Mouse (Mus musculus): ENCODE results near the gene Eif5b. TPM values are rescaled to one million over a fixed set of nuclear protein-coding genes. Genes with fewer than 3 reads are reported as not detected.
"Not testable (repeated sequence)": the region's sequence is repeated elsewhere in the genome, so short reads cannot be mapped to it uniquely, and the experiment has no call there.

The Eif5b gene
- polyA plus RNA-seq, 1 experiment = 56.2 TPM

GRCm38 (mm10) chr1:37971520-37971919, 26.3 kb upstream of the Eif5b start:
- TF ChIP-seq POLR2A (IDR thresholded peaks at IDR 0.05; ENCODE audit: low read depth, low read length) (no peak), CTCF (IDR thresholded peaks at IDR 0.05; ENCODE audit: borderline replicate concordance, insufficient read depth, low read length) (no peak)
- no peak overlapping the region for H3K4me3 ChIP-seq (ENCODE audit: insufficient read depth, low read length)
- no peaks in the 10 kb centered on the region for H3K4me1 ChIP-seq (ENCODE audit: control insufficient read depth, insufficient read depth, low read length)
- H3K27ac ChIP-seq (ENCODE audit: insufficient read depth, low read length) = no peak overlapping the region

- H3K27ac ChIP-seq (ENCODE audit: insufficient read depth, low read length); H3K4me3 ChIP-seq (ENCODE audit: insufficient read depth, low read length); H3K4me1 ChIP-seq (ENCODE audit: control insufficient read depth, insufficient read depth, low read length): not testable (repeated sequence)
These were observed 21.1 kb upstream of the Eif5b start for GRCm38 (mm10) chr1:37976666-37977065.

- H3K4me1 ChIP-seq (ENCODE audit: control insufficient read depth, insufficient read depth, low read length) = no peaks in the 10 kb centered on the region
- TF ChIP-seq CTCF (IDR thresholded peaks at IDR 0.05; ENCODE audit: borderline replicate concordance, insufficient read depth, low read length) (no peak), POLR2A (IDR thresholded peaks at IDR 0.05; ENCODE audit: low read depth, low read length) (no peak)
- no peak overlapping the region for H3K27ac ChIP-seq (ENCODE audit: insufficient read depth, low read length)
- no peak overlapping the region for H3K4me3 ChIP-seq (ENCODE audit: insufficient read depth, low read length)
These were observed 20.5 kb upstream of the Eif5b start for GRCm38 (mm10) chr1:37977303-37977702.

GRCm38 (mm10) chr1:37984326-37984725, 13.5 kb upstream of the Eif5b start:
- H3K4me1 ChIP-seq (ENCODE audit: control insufficient read depth, insufficient read depth, low read length) = no peaks in the 10 kb centered on the region
- no peak overlapping the region for H3K27ac ChIP-seq (ENCODE audit: insufficient read depth, low read length)
- no peak overlapping the region for H3K4me3 ChIP-seq (ENCODE audit: insufficient read depth, low read length)
- no peak for TF ChIP-seq CTCF (IDR thresholded peaks at IDR 0.05; ENCODE audit: borderline replicate concordance, insufficient read depth, low read length)

GRCm38 (mm10) chr1:37985764-37986323, 12.0 kb upstream of the Eif5b start:
- no peak for TF ChIP-seq POLR2A (IDR thresholded peaks at IDR 0.05; ENCODE audit: low read depth, low read length)
- TF ChIP-seq CTCF (IDR thresholded peaks at IDR 0.05; ENCODE audit: borderline replicate concordance, insufficient read depth, low read length) = 0 out of 2 replicates have a peak, but pooled peaks have one; percentile 6
- H3K4me3 ChIP-seq (ENCODE audit: insufficient read depth, low read length) = no peak overlapping the region
- H3K27ac ChIP-seq (ENCODE audit: insufficient read depth, low read length) = no peak overlapping the region
- no peaks in the 10 kb centered on the region for H3K4me1 ChIP-seq (ENCODE audit: control insufficient read depth, insufficient read depth, low read length)

- Histone ChIP-seq H3K4me3 (ENCODE audit: insufficient read depth, low read length) (no peak overlapping the region), H3K27ac (ENCODE audit: insufficient read depth, low read length) (no peak overlapping the region), H3K4me1 (ENCODE audit: control insufficient read depth, insufficient read depth, low read length) (no peaks in the 10 kb centered on the region)
- TF ChIP-seq POLR2A (IDR thresholded peaks at IDR 0.05; ENCODE audit: low read depth, low read length) = no peak
- TF ChIP-seq CTCF (IDR thresholded peaks at IDR 0.05; ENCODE audit: borderline replicate concordance, insufficient read depth, low read length) = no peak
These were observed 10.0 kb upstream of the Eif5b start for GRCm38 (mm10) chr1:37987856-37988255.

- Histone ChIP-seq H3K4me1 (ENCODE audit: control insufficient read depth, insufficient read depth, low read length) (peaks cover 2% of the 10 kb centered on the region), H3K4me3 (ENCODE audit: insufficient read depth, low read length) (peak overlapping the region; percentile 97), H3K27ac (ENCODE audit: insufficient read depth, low read length) (no peak overlapping the region)
- TF ChIP-seq CTCF (IDR thresholded peaks at IDR 0.05; ENCODE audit: borderline replicate concordance, insufficient read depth, low read length) = no peak
- TF ChIP-seq POLR2A (IDR thresholded peaks at IDR 0.05; ENCODE audit: low read depth, low read length) = no peak
These were observed 1.6 kb upstream of the Eif5b start for GRCm38 (mm10) chr1:37996226-37996625.

- no peak for TF ChIP-seq CTCF (IDR thresholded peaks at IDR 0.05; ENCODE audit: borderline replicate concordance, insufficient read depth, low read length)
- TF ChIP-seq POLR2A (IDR thresholded peaks at IDR 0.05; ENCODE audit: low read depth, low read length) = peak; percentile 75
- Histone ChIP-seq H3K27ac (ENCODE audit: insufficient read depth, low read length) (peak overlapping the region; percentile 88), H3K4me3 (ENCODE audit: insufficient read depth, low read length) (peak overlapping the region; percentile 97), H3K4me1 (ENCODE audit: control insufficient read depth, insufficient read depth, low read length) (peaks cover 2% of the 10 kb centered on the region)
These were observed 829 bp upstream of the Eif5b start for GRCm38 (mm10) chr1:37996877-37997484.

GRCm38 (mm10) chr1:37998371-37999199, 775 bp downstream of the Eif5b start:
- peaks cover 2% of the 10 kb centered on the region for H3K4me1 ChIP-seq (ENCODE audit: control insufficient read depth, insufficient read depth, low read length)
- TF ChIP-seq POLR2A (IDR thresholded peaks at IDR 0.05; ENCODE audit: low read depth, low read length) (no peak), CTCF (IDR thresholded peaks at IDR 0.05; ENCODE audit: borderline replicate concordance, insufficient read depth, low read length) (no peak)
- H3K27ac ChIP-seq (ENCODE audit: insufficient read depth, low read length) = peak overlapping the region; percentile 44
- H3K4me3 ChIP-seq (ENCODE audit: insufficient read depth, low read length) = peak overlapping the region; percentile 98

- Histone ChIP-seq H3K27ac (ENCODE audit: insufficient read depth, low read length) (no peak overlapping the region), H3K4me1 (ENCODE audit: control insufficient read depth, insufficient read depth, low read length) (peaks cover 2% of the 10 kb centered on the region), H3K4me3 (ENCODE audit: insufficient read depth, low read length) (peak overlapping the region; percentile 98)
- no peak for TF ChIP-seq CTCF (IDR thresholded peaks at IDR 0.05; ENCODE audit: borderline replicate concordance, insufficient read depth, low read length)
- TF ChIP-seq POLR2A (IDR thresholded peaks at IDR 0.05; ENCODE audit: low read depth, low read length) = no peak
These were observed 1.7 kb downstream of the Eif5b start for GRCm38 (mm10) chr1:37999552-37999951.

Data from embryonic fibroblast, embryonic 13.5 days (primary cell).